Mouse (Mus musculus) heart, embryonic 11.5 days (tissue): Measurements from ENCODE around the gene Trmt1. TPM values are rescaled to one million over a fixed set of nuclear protein-coding genes. Genes with fewer than 3 reads are reported as not detected.

ENCODE experiments used
- ATAC-seq: fragments of 200-750 bp; cut with Nextera tagmentation; replicated peaks from 2 replicates; pipeline ENCODE4 v1.8.0; 2017; ENCODE audit warnings: moderate library complexity; ENCODE audit not compliant: insufficient number of reproducible peaks, low FRiP score, low TSS enrichment
- H3K27ac ChIP-seq: fragments of 300-500 bp; sonication (generic); 2 replicates; pipeline ENCODE4 v1.5.1; 2014; ENCODE audit warnings: mild to moderate bottlenecking, low read depth, low read length
- H3K27me3 ChIP-seq: fragments of 300-500 bp; sonication (generic); 2 replicates; pipeline ENCODE4 v1.6.1; 2014; ENCODE audit warnings: mild to moderate bottlenecking, low read length, mixed read lengths; ENCODE audit not compliant: control insufficient read depth, insufficient read depth
- H3K36me3 ChIP-seq: fragments of 300-500 bp; sonication (generic); 2 replicates; pipeline ENCODE4 v1.6.1; 2014; ENCODE audit warnings: mild to moderate bottlenecking, low read length, moderate library complexity, mixed read lengths; ENCODE audit not compliant: control insufficient read depth, insufficient read depth
- H3K4me1 ChIP-seq: fragments of 300-500 bp; sonication (generic); 2 replicates; pipeline ENCODE4 v1.6.1; 2014; ENCODE audit warnings: low read length; ENCODE audit not compliant: control insufficient read depth, insufficient read depth
- H3K4me2 ChIP-seq: fragments of 300-500 bp; sonication (generic); 2 replicates; pipeline ENCODE4 v1.6.1; 2014; ENCODE audit warnings: mild to moderate bottlenecking, moderate library complexity
- H3K4me3 ChIP-seq: fragments of 300-500 bp; sonication (generic); 2 replicates; pipeline ENCODE4 v1.5.1; 2014; ENCODE audit warnings: low read depth, low read length
- H3K9ac ChIP-seq: fragments of 300-500 bp; sonication (generic); 2 replicates; pipeline ENCODE4 v1.6.1; 2014; ENCODE audit warnings: mild to moderate bottlenecking, low read depth, low read length, moderate library complexity
- H3K9me3 ChIP-seq: fragments of 300-500 bp; sonication (generic); replicated peaks from 2 replicates; pipeline ENCODE4 v1.6.1; 2016; ENCODE audit warnings: low read length; ENCODE audit not compliant: control insufficient read depth
- WGBS: fragments of 180-500 bp; shearing (Covaris S2); extraction: QIAGEN DNeasy Blood & Tissue Kit; methylation state at CpG from one replicate; pipeline ENCODE4 v1.1.7; 2014; ENCODE audit not compliant: insufficient replicate concordance; 5-methylcytosine and 5-hydroxymethylcytosine counted together
- polyA plus RNA-seq: library from polyadenylated mRNA; unstranded; fragments of >200 nt; fragmentation: Nextera tagmentation; extraction: Ambion mirVana; gene quantifications from 2 replicates; pipeline ENCODE4 v1.2.1, GENCODE M21; 2014

Gene Trmt1
- polyA plus RNA-seq = 49.7 and 51.6 TPM in 2 replicates

DNA sequence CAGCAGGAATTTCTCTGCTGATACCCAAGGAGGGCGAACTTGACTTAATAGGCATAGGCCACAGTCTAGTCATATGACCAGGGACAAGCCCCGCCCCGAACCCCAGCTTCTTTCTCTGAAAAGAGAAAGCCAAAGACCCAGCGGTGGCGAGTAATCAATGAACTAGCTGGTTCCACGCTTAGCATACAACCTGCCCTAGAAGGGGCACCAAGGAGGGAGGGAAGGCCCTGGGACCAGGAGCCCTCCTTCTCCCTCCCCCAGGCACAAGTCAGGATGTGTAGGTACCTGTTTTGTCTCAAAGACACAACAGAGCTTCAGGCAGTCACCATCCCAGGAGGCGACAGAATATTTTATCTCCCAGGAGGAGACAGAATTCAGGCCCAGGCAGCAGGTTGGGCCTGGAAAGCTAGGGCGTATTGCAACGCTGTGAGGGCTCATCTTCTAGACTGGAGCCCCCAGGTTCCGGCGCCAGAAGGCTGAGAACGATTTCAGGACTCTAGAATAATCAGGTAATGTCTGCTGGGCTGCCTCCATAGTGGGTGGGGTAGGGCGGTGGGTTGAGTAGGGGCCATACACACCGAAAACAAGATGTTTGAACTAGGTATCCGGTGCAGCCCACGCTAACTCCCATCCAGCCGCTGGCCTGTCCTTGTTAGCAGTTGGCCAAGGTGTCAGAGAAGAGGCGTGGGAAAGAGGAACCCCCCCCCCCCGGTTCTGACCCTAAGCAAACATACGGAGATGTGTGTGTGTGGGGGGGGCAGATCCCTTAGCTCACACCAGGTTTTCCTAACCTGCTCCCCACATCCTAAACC, at the start of gene Trmt1:
Trmt1 (plus strand) TSS at position 117 of the 812 bp plus-strand sequence.
- peak within 1 kb of the TSS; percentile 86 for H3K4me2 ChIP-seq
- peak within 1 kb of the TSS; percentile 94 for H3K4me3 ChIP-seq
- H3K27me3 ChIP-seq = no peaks in the 10 kb centered on the region
- peak within 1 kb of the TSS; percentile 99 for H3K9ac ChIP-seq
- 8% methylated on average over 20 of the region's 20 CpGs for WGBS
- peaks cover 4% of the 10 kb centered on the region; the same call in 1 of the 2 replicates for H3K36me3 ChIP-seq
- peaks cover 51% of the 10 kb centered on the region for H3K4me1 ChIP-seq
- peak within 1 kb of the TSS; percentile 88 for H3K27ac ChIP-seq
- H3K9me3 ChIP-seq = no peaks in the 10 kb centered on the region
- ATAC-seq = peak; percentile 1; the same call in 1 of the 2 replicates

- Histone ChIP-seq H3K4me3 (peak overlapping the region; percentile 55), H3K27me3 (no peaks in the 10 kb centered on the region), H3K9me3 (no peaks in the 10 kb centered on the region), H3K4me2 (peak overlapping the region; percentile 95), H3K9ac (peak overlapping the region; percentile 82), H3K4me1 (peaks cover 30% of the 10 kb centered on the region), H3K36me3 (no peaks in the 10 kb centered on the region), H3K27ac (0 out of 2 replicates have a peak overlapping the region, but pooled peaks have one; percentile 91)
- ATAC-seq = no peak
- WGBS = 45% methylated on average over 8 of the region's 8 CpGs
Observed at GRCm38 (mm10) chr8:84637946-84638554, 48.1 kb upstream of the Trmt1 start.

GRCm38 (mm10) chr8:84638555-84639161, 47.4 kb upstream of the Trmt1 start:
- peaks cover 30% of the 10 kb centered on the region for H3K4me1 ChIP-seq

GRCm38 (mm10) chr8:84639162-84640009, 46.7 kb upstream of the Trmt1 start:
- Histone ChIP-seq H3K4me1 (peaks cover 30% of the 10 kb centered on the region), H3K36me3 (no peaks in the 10 kb centered on the region), H3K4me2 (peak overlapping the region; percentile 95), H3K4me3 (peak overlapping the region; percentile 55), H3K27ac (peak overlapping the region; percentile 91), H3K9me3 (no peaks in the 10 kb centered on the region), H3K27me3 (no peaks in the 10 kb centered on the region), H3K9ac (peak overlapping the region; percentile 82)
- WGBS = under 1% methylated on average over 94 of the region's 106 CpGs
- ATAC-seq = peak; percentile 88

More at GRCm38 (mm10) chr8:84638555-84639161, 47.4 kb upstream of the Trmt1 start:
- WGBS = 2% methylated on average over 26 of the region's 52 CpGs
- no peaks in the 10 kb centered on the region for H3K36me3 ChIP-seq
- H3K4me2 ChIP-seq = peak overlapping the region; percentile 95
- H3K4me3 ChIP-seq = peak overlapping the region; percentile 55
- H3K9ac ChIP-seq = peak overlapping the region; percentile 82
- no peaks in the 10 kb centered on the region for H3K27me3 ChIP-seq
- H3K27ac ChIP-seq = peak overlapping the region; percentile 91
- H3K9me3 ChIP-seq = no peaks in the 10 kb centered on the region
- ATAC-seq = no peak; the same call in none of the 2 replicates

- Histone ChIP-seq H3K36me3 (no peaks in the 10 kb centered on the region), H3K27ac (0 out of 2 replicates have a peak overlapping the region, but pooled peaks have one; percentile 22), H3K4me3 (peak overlapping the region; percentile 55), H3K9ac (peak overlapping the region; percentile 69), H3K27me3 (no peaks in the 10 kb centered on the region), H3K9me3 (no peaks in the 10 kb centered on the region), H3K4me1 (peaks cover 27% of the 10 kb centered on the region), H3K4me2 (peak overlapping the region; percentile 95)
- 35% methylated on average over 9 of the region's 9 CpGs for WGBS
- ATAC-seq = no peak
Observed at GRCm38 (mm10) chr8:84640010-84640588, 46.0 kb upstream of the Trmt1 start.

DNA sequence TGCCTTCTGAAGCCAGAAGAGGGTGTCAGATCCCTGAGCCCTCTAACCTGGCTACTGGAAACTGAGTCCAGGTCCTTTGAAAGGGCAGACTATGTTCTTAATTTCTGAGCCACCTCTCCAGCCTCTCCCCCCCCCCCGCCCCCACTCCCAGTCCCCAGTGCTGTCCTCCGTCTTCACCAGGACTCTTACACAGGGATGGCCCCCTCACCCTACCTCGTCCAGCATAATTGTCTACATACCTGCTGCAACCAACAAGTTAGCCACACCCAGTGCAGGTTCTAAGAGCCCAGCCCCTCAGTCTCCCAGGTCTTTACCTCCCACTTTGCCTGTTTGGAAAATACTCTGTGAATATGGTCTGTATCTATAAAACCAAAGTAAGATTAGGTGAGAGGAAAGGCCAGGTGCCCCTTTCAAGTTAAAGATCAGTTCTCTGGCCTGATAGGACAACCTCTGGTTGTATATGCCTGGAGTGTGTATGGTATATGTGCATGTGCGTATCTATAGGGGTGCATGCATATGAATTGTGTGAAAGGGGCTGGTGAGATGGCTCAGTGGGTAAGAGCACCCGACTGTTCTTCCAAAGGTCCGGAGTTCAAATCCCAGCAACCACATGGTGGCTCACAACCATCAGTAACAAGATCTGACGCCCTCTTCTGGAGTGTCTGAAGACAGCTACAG, 45.4 kb upstream of the Trmt1 start:
- no peak overlapping the region for H3K9ac ChIP-seq
- peaks cover 24% of the 10 kb centered on the region for H3K4me1 ChIP-seq
- no peak overlapping the region for H3K27ac ChIP-seq
- H3K36me3 ChIP-seq = no peaks in the 10 kb centered on the region
- WGBS = 67% methylated on average over 7 of the region's 7 CpGs
- ATAC-seq = no peak
- no peaks in the 10 kb centered on the region for H3K27me3 ChIP-seq
- H3K4me2 ChIP-seq = peak overlapping the region; percentile 47
- no peak overlapping the region for H3K4me3 ChIP-seq
- H3K9me3 ChIP-seq = no peaks in the 10 kb centered on the region

DNA sequence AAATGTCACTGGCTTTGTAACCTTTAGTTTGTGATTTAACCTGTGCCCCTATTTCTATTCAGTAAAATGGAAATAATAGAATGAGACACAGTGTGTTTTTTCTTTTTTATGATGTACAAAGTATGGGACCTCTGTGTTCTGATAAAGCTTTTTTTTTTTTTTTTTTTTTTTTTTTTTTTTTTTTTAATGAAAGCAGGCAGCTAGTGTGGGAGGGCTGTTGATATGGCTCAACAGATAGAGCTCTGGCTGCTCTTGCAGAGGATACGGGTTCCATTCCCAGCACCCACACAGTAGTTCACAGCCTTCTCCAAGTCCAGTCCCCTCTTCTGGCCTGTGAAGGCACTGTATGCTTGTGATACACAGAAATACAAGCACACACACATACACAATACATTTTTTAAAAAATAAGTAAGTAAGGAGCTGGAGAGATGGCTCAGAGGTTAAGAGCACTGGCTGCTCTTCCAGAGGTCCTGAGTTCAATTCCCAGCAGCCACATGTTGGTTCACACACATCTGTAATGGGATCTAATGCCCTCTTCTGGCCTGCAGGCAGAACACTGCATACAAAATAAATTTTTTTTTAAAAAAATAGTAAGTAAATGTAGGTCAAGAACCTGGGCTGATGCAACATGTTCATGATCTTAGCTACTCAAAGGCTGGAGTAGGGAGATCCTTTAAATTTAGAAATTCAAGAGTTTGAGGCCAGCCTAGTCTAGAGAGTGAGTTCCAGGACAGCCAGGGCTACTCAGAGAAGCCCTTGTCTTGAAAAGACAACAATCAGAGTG, 44.3 kb upstream of the Trmt1 start:
- H3K4me3 ChIP-seq = no peak overlapping the region
- no peaks in the 10 kb centered on the region for H3K27me3 ChIP-seq
- H3K27ac ChIP-seq = no peak overlapping the region
- H3K36me3 ChIP-seq = no peaks in the 10 kb centered on the region
- H3K9me3 ChIP-seq = no peaks in the 10 kb centered on the region
- no peak for ATAC-seq
- peaks cover 16% of the 10 kb centered on the region for H3K4me1 ChIP-seq
- 57% methylated on average over 1 of the region's 1 CpGs for WGBS
- H3K4me2 ChIP-seq = no peak overlapping the region
- no peak overlapping the region for H3K9ac ChIP-seq
